Comparison of ENCODE assay signal across 13 mouse cellular contexts in the genomic region with DNA sequence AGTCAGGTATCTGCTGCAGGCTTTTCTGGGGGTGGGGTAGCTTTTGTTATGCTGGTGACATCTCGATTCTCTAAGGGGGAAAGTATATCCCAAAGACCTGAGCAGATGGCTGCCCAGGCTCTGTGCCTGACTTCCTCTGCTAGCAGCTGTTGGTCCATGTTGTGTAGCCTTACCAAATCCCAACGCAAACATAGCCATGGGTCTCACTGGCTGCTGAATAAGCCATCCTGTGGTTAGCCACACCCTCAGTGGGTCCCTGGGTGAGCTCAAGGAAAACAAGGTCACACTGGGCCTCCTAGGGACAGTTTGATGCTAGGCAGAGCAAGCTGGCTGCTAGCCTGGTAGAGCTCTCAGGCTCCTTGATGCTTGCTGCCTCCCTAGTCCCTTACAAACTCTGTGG. TPM values are rescaled to one million over a fixed set of nuclear protein-coding genes. Genes with fewer than 3 reads are reported as not detected.
DNase-seq lines count a peak whose midpoint lies in the region; ATAC-seq lines count a peak whose summit lies in the region.
"Had no signal": no experiment of that assay in that cellular context is flagged by ENCODE, and none has a peak within 500 bp of the region (broad histone marks: within the 10 kb centered on the region; RNA-seq: fewer than 3 reads in every experiment).

No protein-coding gene starts in this region.

- H3K27ac ChIP-seq in hindbrain, embryonic 10.5 days = peak overlapping the region; percentile 85
- H3K27ac ChIP-seq in midbrain, embryonic 14.5 days (replicated peaks; ENCODE audit: low read depth, low read length) = peak overlapping the region; percentile 81
- H3K27ac ChIP-seq: gastrocnemius, adult 2 months had no signal

- H3K27me3 ChIP-seq in hindbrain, embryonic 10.5 days (ENCODE audit: insufficient read depth, poor library complexity, severe bottlenecking) = peaks cover 18% of the 10 kb centered on the region
- H3K27me3 ChIP-seq in midbrain, embryonic 14.5 days (ENCODE audit: control insufficient read depth, insufficient read depth, low read length) = no peaks in the 10 kb centered on the region
- H3K27me3 ChIP-seq: Patski had no signal

- WGBS in hindbrain, embryonic 10.5 days = 38% methylated on average over 2 of the region's 2 CpGs
- 18% methylated on average over 2 of the region's 2 CpGs for WGBS in midbrain, embryonic 14.5 days

- H3K9ac ChIP-seq in midbrain, embryonic 14.5 days (replicated peaks; ENCODE audit: low read length) = peak overlapping the region; percentile 42

- intact Hi-C loops in heart, postnatal 14 days (cut with DNase I) = no loop called here

- 0 out of 2 replicates have a peak overlapping the region, but pooled peaks have one; percentile 23 for H3K4me2 ChIP-seq in midbrain, embryonic 14.5 days (ENCODE audit: low read length)
- H3K4me2 ChIP-seq: liver, embryonic 11.5 days had no signal

- no peak overlapping the region for H3K4me3 ChIP-seq in hindbrain, embryonic 10.5 days
- no peak overlapping the region for H3K4me3 ChIP-seq in midbrain, embryonic 14.5 days (replicated peaks; ENCODE audit: low read depth, low read length)
- H3K4me3 ChIP-seq: gastrocnemius, adult 2 months had no signal

- H3K4me1 ChIP-seq in hindbrain, embryonic 10.5 days (replicated peaks) = peaks cover 98% of the 10 kb centered on the region
- H3K4me1 ChIP-seq in midbrain, embryonic 14.5 days (ENCODE audit: control insufficient read depth, insufficient read depth, low read length) = peaks cover 88% of the 10 kb centered on the region

- DNase-seq in 416B (ENCODE audit: low read depth) (peak; percentile 82), NIH3T3 (ENCODE audit: low read depth) (peak; percentile 30)
- no peak for DNase-seq in hindbrain, embryonic 10.5 days (ENCODE audit: low spot score)
- DNase-seq in midbrain, embryonic 14.5 days = no peak
- no peak for DNase-seq in heart, postnatal 14 days
- DNase-seq in urinary bladder, postnatal 36 days (ENCODE audit: low spot score in 2 of 2) = no peak
- no peak for DNase-seq in ovary, postnatal 10 days (ENCODE audit: low spot score)
- DNase-seq: heart, postnatal 4 days; thymus, postnatal 4 days had no signal

- H3K36me3 ChIP-seq in hindbrain, embryonic 10.5 days = no peaks in the 10 kb centered on the region
- H3K36me3 ChIP-seq in midbrain, embryonic 14.5 days (ENCODE audit: control insufficient read depth, insufficient read depth, low read length) = no peaks in the 10 kb centered on the region

- no peaks in the 10 kb centered on the region for H3K9me3 ChIP-seq in hindbrain, embryonic 10.5 days
- H3K9me3 ChIP-seq in midbrain, embryonic 14.5 days (ENCODE audit: control insufficient read depth, low read length) = no peaks in the 10 kb centered on the region

- no peak for ATAC-seq in midbrain, embryonic 14.5 days (ENCODE audit: low FRiP score, low TSS enrichment)
- no peak for ATAC-seq in inflammation-experienced regulatory T-cells, adult 6 months
- ATAC-seq: Patski had no signal

RNA-seq across cellular contexts. Expression of a gene that starts 27.6 kb away (rescaled TPM):
- polyA plus RNA-seq in hindbrain, embryonic 10.5 days (2016; fragmentation: Nextera tagmentation; extraction: Ambion mirVana) = 10.0 and 13.9 TPM in 2 replicates
- 54.3 and 58.1 TPM in 2 replicates for polyA plus RNA-seq in midbrain, embryonic 14.5 days (2014; fragmentation: Nextera tagmentation; extraction: Ambion mirVana)
- under 1 TPM; 0.80 to 0.96 TPM for total RNA-seq in heart, postnatal 14 days (2021)
- polyA plus RNA-seq in inflammation-experienced regulatory T-cells, adult 6 months (2017; shearing (Covaris generic)) = 1 to 10 TPM; 1.2 to 1.5 (median 1.2) TPM

RNA-seq across cellular contexts. Expression of a gene that starts 49.9 kb away (rescaled TPM):
- 225 and 238 TPM in 2 replicates for polyA plus RNA-seq in hindbrain, embryonic 10.5 days (2016; fragmentation: Nextera tagmentation; extraction: Ambion mirVana)
- 130 and 136 TPM in 2 replicates for polyA plus RNA-seq in midbrain, embryonic 14.5 days (2014; fragmentation: Nextera tagmentation; extraction: Ambion mirVana)
- 10 to 100 TPM; 46.4 to 52.0 TPM for total RNA-seq in heart, postnatal 14 days (2021)
- 100 to 1,000 TPM; 115 to 162 (median 117) TPM for polyA plus RNA-seq in inflammation-experienced regulatory T-cells, adult 6 months (2017; shearing (Covaris generic))

RNA-seq across cellular contexts. Expression of a gene that starts 59.9 kb away (rescaled TPM):
- 111 and 113 TPM in 2 replicates for polyA plus RNA-seq in hindbrain, embryonic 10.5 days (2016; fragmentation: Nextera tagmentation; extraction: Ambion mirVana)
- polyA plus RNA-seq in midbrain, embryonic 14.5 days (2014; fragmentation: Nextera tagmentation; extraction: Ambion mirVana) = 96.6 and 103 TPM in 2 replicates
- total RNA-seq in heart, postnatal 14 days (2021) = 10 to 100 TPM; 54.1 to 56.9 TPM
- polyA plus RNA-seq in inflammation-experienced regulatory T-cells, adult 6 months (2017; shearing (Covaris generic)) = 10 to 100 TPM; 37.6 to 66.3 (median 55.8) TPM

Comparison
In these comparisons a context has a peak if more than half of its experiments do, and no peak if none do; other contexts are left out.
1. DNase-seq: peak in 416B (single experiment) and NIH3T3 (single experiment); none in hindbrain, embryonic 10.5 days (single experiment), midbrain, embryonic 14.5 days (single experiment), heart, postnatal 14 days (0 of 2), urinary bladder, postnatal 36 days (0 of 2) and ovary, postnatal 10 days (single experiment).